Mouse (Mus musculus) kidney, adult 2 months (tissue): Measurements from ENCODE around the gene Tmod2.

ENCODE experiments used
- CTCF ChIP-seq: fragments of 200-500 bp; conservative IDR thresholded peaks from 2 replicates; pipeline ENCODE4 v1.5.1; 2011; ENCODE audit warnings: low read depth, mild to moderate bottlenecking, control low read depth, low read length, moderate library complexity, mixed read lengths; ENCODE audit not compliant: insufficient read depth, insufficient read length
- POLR2A ChIP-seq: fragments of 200-500 bp; IDR thresholded peaks from one replicate; pipeline ENCODE4 v1.6.1; 2011; ENCODE audit warnings: low read depth, low read length, control low read depth

DNA sequence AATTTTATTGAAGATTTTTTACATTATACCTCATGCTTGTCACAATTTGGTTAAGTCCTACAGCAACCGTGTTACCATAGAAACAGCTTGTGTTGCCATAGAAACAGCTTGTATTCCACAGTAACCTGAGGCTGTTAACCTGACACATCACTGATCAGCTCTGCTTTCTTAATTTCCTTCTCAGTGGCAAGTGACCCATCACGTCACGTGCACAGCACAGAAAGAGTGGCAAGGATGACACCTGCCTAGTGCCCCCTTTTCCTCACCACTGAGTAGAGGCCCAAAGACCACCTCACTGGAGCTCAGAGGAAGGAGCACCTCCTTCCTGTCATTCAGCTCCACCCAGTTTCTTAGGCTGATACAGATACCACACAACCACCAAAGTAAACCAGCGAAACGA, 17.6 kb downstream of the Tmod2 start:
- no peak for TF ChIP-seq CTCF
- no peak for TF ChIP-seq POLR2A
